ENCODE assay signal across 23 mouse cellular contexts in genomic region chr8:13122887-13123421, GRCm38 (mm10). TPM values are rescaled to one million over a fixed set of nuclear protein-coding genes. Genes with fewer than 3 reads are reported as not detected.
DNase-seq lines count a peak whose midpoint lies in the region; ATAC-seq and TF ChIP-seq lines count a peak whose summit lies in the region.
"Had no signal": no experiment of that assay in that cellular context is flagged by ENCODE, and none has a peak within 500 bp of the region (broad histone marks: within the 10 kb centered on the region; RNA-seq: fewer than 3 reads in every experiment).

No protein-coding gene starts in this region.

- 0 out of 2 replicates have a peak overlapping the region, but pooled peaks have one; percentile 4 for H3K4me2 ChIP-seq in heart, embryonic 14.5 days (ENCODE audit: low read length)
- H3K4me2 ChIP-seq in liver, embryonic 14.5 days (ENCODE audit: low read depth), result peak overlapping the region; percentile 3
- no peak overlapping the region for H3K4me2 ChIP-seq in hindbrain, embryonic 11.5 days (replicated peaks; ENCODE audit: low read depth, low read length)
- H3K4me2 ChIP-seq in kidney, embryonic 14.5 days (replicated peaks; ENCODE audit: low read depth, low read length), result no peak overlapping the region
- H3K4me2 ChIP-seq: embryonic facial prominence, embryonic 15.5 days; heart, embryonic 11.5 days had no signal

- ATAC-seq in heart, embryonic 14.5 days (ENCODE audit: insufficient number of reproducible peaks, insufficient read depth, low FRiP score, low read depth), result no peak
- ATAC-seq in common myeloid progenitor, adult 5-6 weeks (replicated peaks; ENCODE audit: low read depth, poor library complexity, severe bottlenecking), result peak; percentile 62
- ATAC-seq in liver, embryonic 14.5 days (ENCODE audit: insufficient read depth), result peak; percentile 72
- ATAC-seq in megakaryocyte progenitor cell, adult 5-6 weeks (replicated peaks; ENCODE audit: poor library complexity), result peak; percentile 72
- ATAC-seq in hindbrain, embryonic 11.5 days (ENCODE audit: low FRiP score), result no peak
- ATAC-seq in kidney, embryonic 14.5 days (ENCODE audit: low FRiP score, low TSS enrichment), result no peak
- ATAC-seq: CD4-positive, CD25-positive, alpha-beta regulatory T cell, adult 4 months; forebrain, embryonic 14.5 days; intestine, postnatal 0 days had no signal

- no peak overlapping the region; the same call in 1 of the 2 replicates for H3K9ac ChIP-seq in heart, embryonic 14.5 days (ENCODE audit: low read length)
- H3K9ac ChIP-seq in liver, embryonic 14.5 days (replicated peaks), result no peak overlapping the region
- no peak overlapping the region for H3K9ac ChIP-seq in hindbrain, embryonic 11.5 days (ENCODE audit: low read depth, low read length)
- H3K9ac ChIP-seq in kidney, embryonic 14.5 days (ENCODE audit: low read depth, low read length), result no peak overlapping the region
- H3K9ac ChIP-seq: embryonic facial prominence, embryonic 15.5 days had no signal

- H3K4me1 ChIP-seq in heart, embryonic 14.5 days (ENCODE audit: control insufficient read depth in 2 of 2, insufficient read depth in 2 of 2, low read length in 2 of 2), result peaks cover 8 to 30% of the 10 kb centered on the region in 2 experiments
- peaks cover 24 to 39% of the 10 kb centered on the region in 2 experiments for H3K4me1 ChIP-seq in liver, embryonic 14.5 days (replicated peaks; ENCODE audit: control insufficient read depth in 2 of 2, insufficient read depth in 2 of 2, low read length in 1 of 2)
- no peaks in the 10 kb centered on the region for H3K4me1 ChIP-seq in hindbrain, embryonic 11.5 days (replicated peaks; ENCODE audit: control insufficient read depth, insufficient read depth, low read length)
- no peaks in the 10 kb centered on the region for H3K4me1 ChIP-seq in kidney, embryonic 14.5 days (ENCODE audit: control insufficient read depth, insufficient read depth, low read length)
- H3K4me1 ChIP-seq: embryonic facial prominence, embryonic 15.5 days; hindbrain, embryonic 10.5 days had no signal

- no peaks in the 10 kb centered on the region for H3K9me3 ChIP-seq in heart, embryonic 14.5 days (ENCODE audit: control insufficient read depth, low read length)
- no peaks in the 10 kb centered on the region for H3K9me3 ChIP-seq in liver, embryonic 14.5 days (ENCODE audit: control insufficient read depth, low read length)
- no peaks in the 10 kb centered on the region for H3K9me3 ChIP-seq in hindbrain, embryonic 11.5 days (ENCODE audit: control insufficient read depth, low read length)
- H3K9me3 ChIP-seq in kidney, embryonic 14.5 days (ENCODE audit: control insufficient read depth, low read length), result no peaks in the 10 kb centered on the region
- H3K9me3 ChIP-seq: embryonic facial prominence, embryonic 15.5 days; hindbrain, embryonic 10.5 days had no signal

- intact Hi-C loops in heart, postnatal 36 days (cut with DNase I), result loop anchor here (5.0 kb wide), 1 partner anchor 139 kb away; no protein-coding TSS in a partner anchor

- H3K4me3 ChIP-seq in heart, embryonic 14.5 days (ENCODE audit: control insufficient read depth in 1 of 2, insufficient read depth in 1 of 2, low read depth in 1 of 2, low read length in 2 of 2), result no peak overlapping the region
- H3K4me3 ChIP-seq in liver, embryonic 14.5 days (ENCODE audit: insufficient read depth in 1 of 2, low read depth in 2 of 2, low read length in 2 of 2), result no peak overlapping the region
- H3K4me3 ChIP-seq in hindbrain, embryonic 11.5 days (ENCODE audit: low read depth, low read length), result no peak overlapping the region
- H3K4me3 ChIP-seq in kidney, embryonic 14.5 days (ENCODE audit: low read length), result no peak overlapping the region
- H3K4me3 ChIP-seq: embryonic facial prominence, embryonic 15.5 days; hindbrain, embryonic 10.5 days had no signal

- TF ChIP-seq CTCF in liver, embryonic 14.5 days (IDR thresholded peaks at IDR 0.05; ENCODE audit: low read depth), result no peak

- H3K36me3 ChIP-seq in heart, embryonic 14.5 days (ENCODE audit: control insufficient read depth, insufficient read depth, low read length), result peaks cover 87% of the 10 kb centered on the region
- H3K36me3 ChIP-seq in liver, embryonic 14.5 days (replicated peaks; ENCODE audit: control insufficient read depth, insufficient read depth, low read depth), result peaks cover 57% of the 10 kb centered on the region
- 0 out of 2 replicates have a peak, but pooled peaks cover 7% of the 10 kb centered on the region for H3K36me3 ChIP-seq in hindbrain, embryonic 11.5 days (ENCODE audit: control insufficient read depth, insufficient read depth, low read length)
- peaks cover 65% of the 10 kb centered on the region for H3K36me3 ChIP-seq in kidney, embryonic 14.5 days (ENCODE audit: control insufficient read depth, insufficient read depth, low read length)

- peak; percentile 82 for TF ChIP-seq EP300 in liver, embryonic 14.5 days (IDR thresholded peaks at IDR 0.05; ENCODE audit: low read depth)

- peak overlapping the region in 1 of 2 experiments; percentile 28; a peak in 2 of 4 replicates for H3K27ac ChIP-seq in heart, embryonic 14.5 days (replicated peaks in 1 of 2; ENCODE audit: control insufficient read depth in 1 of 2, insufficient read depth in 1 of 2, low read depth in 2 of 2, low read length in 2 of 2)
- H3K27ac ChIP-seq in liver, embryonic 14.5 days, result peak overlapping the region; percentile 28
- H3K27ac ChIP-seq in hindbrain, embryonic 11.5 days (ENCODE audit: low read depth, low read length), result no peak overlapping the region
- H3K27ac ChIP-seq in kidney, embryonic 14.5 days (ENCODE audit: low read depth, low read length), result no peak overlapping the region
- H3K27ac ChIP-seq: embryonic facial prominence, embryonic 15.5 days; hindbrain, embryonic 10.5 days had no signal

- 60% methylated on average over 7 of the region's 7 CpGs for WGBS in heart, embryonic 14.5 days
- WGBS in liver, embryonic 14.5 days (ENCODE audit: insufficient replicate concordance), result 19% methylated on average over 7 of the region's 7 CpGs
- 96% methylated on average over 7 of the region's 7 CpGs for WGBS in hindbrain, embryonic 11.5 days
- WGBS in kidney, embryonic 14.5 days, result 94% methylated on average over 7 of the region's 7 CpGs

- H3K27me3 ChIP-seq in heart, embryonic 14.5 days (ENCODE audit: control insufficient read depth, insufficient read depth, low read length), result no peaks in the 10 kb centered on the region
- no peaks in the 10 kb centered on the region for H3K27me3 ChIP-seq in liver, embryonic 14.5 days (ENCODE audit: control insufficient read depth, insufficient read depth, low read length)
- H3K27me3 ChIP-seq in hindbrain, embryonic 11.5 days (ENCODE audit: control insufficient read depth, insufficient read depth, low read length), result no peaks in the 10 kb centered on the region
- H3K27me3 ChIP-seq in kidney, embryonic 14.5 days (ENCODE audit: control insufficient read depth, insufficient read depth, low read length), result no peaks in the 10 kb centered on the region
- H3K27me3 ChIP-seq: embryonic facial prominence, embryonic 15.5 days had no signal

- no peak for DNase-seq in heart, postnatal 36 days
- peak in 1 of 3 experiments; percentile 49 for DNase-seq in liver, embryonic 14.5 days (ENCODE audit: low read depth in 3 of 3, low spot score in 3 of 3)
- DNase-seq in kidney, postnatal 25 days, result no peak
- no peak for DNase-seq in hindbrain, embryonic 11.5 days (ENCODE audit: low spot score)
- DNase-seq: adrenal gland, adult 8-10 months; cerebellum, adult 2 months; cerebellum, postnatal 25 days; lung, adult 18-20 months; lung, postnatal 10 days; midbrain, embryonic 14.5 days; right cerebral cortex, postnatal 25 days; spleen, adult 18-20 months; thymus, postnatal 25 days had no signal

RNA-seq across cellular contexts. Expression of gene Cul4a, which starts 17.5 kb away (rescaled TPM):
- 109 and 114 TPM in 2 replicates for polyA plus RNA-seq in heart, embryonic 14.5 days (2014; fragmentation: Nextera tagmentation; extraction: Ambion mirVana)
- 10 to 100 TPM; 77.2 to 81.4 TPM for total RNA-seq in heart, postnatal 36 days (2021)
- total RNA-seq in common myeloid progenitor, adult 5-6 weeks (2017), result 118 TPM in 2 replicates
- polyA plus RNA-seq in liver, embryonic 14.5 days (2012; rRNA removed), result 38.9 and 48.5 TPM in 2 replicates
- polyA plus RNA-seq in liver, embryonic 14.5 days (2014; fragmentation: Nextera tagmentation; extraction: Ambion mirVana), result 68.8 and 83.0 TPM in 2 replicates
- total RNA-seq in megakaryocyte progenitor cell, adult 5-6 weeks (2015), result 84.2 and 89.0 TPM in 2 replicates
- total RNA-seq in megakaryocyte progenitor cell, adult 5-6 weeks (2017), result 78.0 and 102 TPM in 2 replicates
- polyA plus RNA-seq in hindbrain, embryonic 11.5 days (2014; fragmentation: Nextera tagmentation; extraction: Ambion mirVana), result 83.5 and 93.0 TPM in 2 replicates
- polyA plus RNA-seq in kidney, embryonic 14.5 days (2014; fragmentation: Nextera tagmentation; extraction: Ambion mirVana), result 60.3 and 110 TPM in 2 replicates

RNA-seq across cellular contexts. Expression of gene Pcid2, which starts 17.7 kb away (rescaled TPM):
- polyA plus RNA-seq in heart, embryonic 14.5 days (2014; fragmentation: Nextera tagmentation; extraction: Ambion mirVana), result 22.5 and 23.2 TPM in 2 replicates
- 10 to 100 TPM in 1 of 2 experiments, 1 to 10 TPM in 1; 7.5 to 11.0 TPM for total RNA-seq in heart, postnatal 36 days (2021)
- total RNA-seq in common myeloid progenitor, adult 5-6 weeks (2017), result 22.3 and 27.2 TPM in 2 replicates
- 9.9 and 10.9 TPM in 2 replicates for polyA plus RNA-seq in liver, embryonic 14.5 days (2012; rRNA removed)
- polyA plus RNA-seq in liver, embryonic 14.5 days (2014; fragmentation: Nextera tagmentation; extraction: Ambion mirVana), result 12.3 and 13.2 TPM in 2 replicates
- 18.5 and 20.6 TPM in 2 replicates for total RNA-seq in megakaryocyte progenitor cell, adult 5-6 weeks (2015)
- total RNA-seq in megakaryocyte progenitor cell, adult 5-6 weeks (2017), result 16.5 and 17.1 TPM in 2 replicates
- polyA plus RNA-seq in hindbrain, embryonic 11.5 days (2014; fragmentation: Nextera tagmentation; extraction: Ambion mirVana), result 54.1 and 56.3 TPM in 2 replicates
- polyA plus RNA-seq in kidney, embryonic 14.5 days (2014; fragmentation: Nextera tagmentation; extraction: Ambion mirVana), result 36.2 and 50.3 TPM in 2 replicates

RNA-seq across cellular contexts. Expression of gene Lamp1, which starts 36.0 kb away (rescaled TPM):
- polyA plus RNA-seq in heart, embryonic 14.5 days (2014; fragmentation: Nextera tagmentation; extraction: Ambion mirVana), result 355 and 361 TPM in 2 replicates
- 100 to 1,000 TPM; 403 to 406 TPM for total RNA-seq in heart, postnatal 36 days (2021)
- total RNA-seq in common myeloid progenitor, adult 5-6 weeks (2017), result 149 and 164 TPM in 2 replicates
- polyA plus RNA-seq in liver, embryonic 14.5 days (2012; rRNA removed), result 112 and 137 TPM in 2 replicates
- polyA plus RNA-seq in liver, embryonic 14.5 days (2014; fragmentation: Nextera tagmentation; extraction: Ambion mirVana), result 178 and 198 TPM in 2 replicates
- total RNA-seq in megakaryocyte progenitor cell, adult 5-6 weeks (2015), result 209 and 240 TPM in 2 replicates
- total RNA-seq in megakaryocyte progenitor cell, adult 5-6 weeks (2017), result 259 and 273 TPM in 2 replicates
- 261 and 286 TPM in 2 replicates for polyA plus RNA-seq in hindbrain, embryonic 11.5 days (2014; fragmentation: Nextera tagmentation; extraction: Ambion mirVana)
- 225 and 306 TPM in 2 replicates for polyA plus RNA-seq in kidney, embryonic 14.5 days (2014; fragmentation: Nextera tagmentation; extraction: Ambion mirVana)

Comparison
In these comparisons a context has a peak if more than half of its experiments do, and no peak if none do; other contexts are left out.
1. ATAC-seq: peak in common myeloid progenitor, adult 5-6 weeks (single experiment), liver, embryonic 14.5 days (single experiment) and megakaryocyte progenitor cell, adult 5-6 weeks (single experiment); none in heart, embryonic 14.5 days (single experiment), hindbrain, embryonic 11.5 days (single experiment) and kidney, embryonic 14.5 days (single experiment).
2. H3K4me2 ChIP-seq: peak in heart, embryonic 14.5 days (single experiment) and liver, embryonic 14.5 days (single experiment); none in hindbrain, embryonic 11.5 days (single experiment) and kidney, embryonic 14.5 days (single experiment).